Mouse (Mus musculus) mammary gland, adult 2 months (tissue): Measurements from ENCODE around the gene Znrd1as. TPM values are rescaled to one million over a fixed set of nuclear protein-coding genes. Genes with fewer than 3 reads are reported as not detected.

ENCODE experiments used
- polyA plus RNA-seq: library from polyadenylated mRNA; depleted of rRNA; stranded (reverse); fragments of >200 nt; gene quantifications from 2 replicates; pipeline ENCODE4 v1.2.3, GENCODE M21; 2012; ENCODE audit warnings: low replicate concordance; rRNA removed

The Znrd1as gene
- 0.75 and 3.1 TPM in 2 replicates for polyA plus RNA-seq

DNA sequence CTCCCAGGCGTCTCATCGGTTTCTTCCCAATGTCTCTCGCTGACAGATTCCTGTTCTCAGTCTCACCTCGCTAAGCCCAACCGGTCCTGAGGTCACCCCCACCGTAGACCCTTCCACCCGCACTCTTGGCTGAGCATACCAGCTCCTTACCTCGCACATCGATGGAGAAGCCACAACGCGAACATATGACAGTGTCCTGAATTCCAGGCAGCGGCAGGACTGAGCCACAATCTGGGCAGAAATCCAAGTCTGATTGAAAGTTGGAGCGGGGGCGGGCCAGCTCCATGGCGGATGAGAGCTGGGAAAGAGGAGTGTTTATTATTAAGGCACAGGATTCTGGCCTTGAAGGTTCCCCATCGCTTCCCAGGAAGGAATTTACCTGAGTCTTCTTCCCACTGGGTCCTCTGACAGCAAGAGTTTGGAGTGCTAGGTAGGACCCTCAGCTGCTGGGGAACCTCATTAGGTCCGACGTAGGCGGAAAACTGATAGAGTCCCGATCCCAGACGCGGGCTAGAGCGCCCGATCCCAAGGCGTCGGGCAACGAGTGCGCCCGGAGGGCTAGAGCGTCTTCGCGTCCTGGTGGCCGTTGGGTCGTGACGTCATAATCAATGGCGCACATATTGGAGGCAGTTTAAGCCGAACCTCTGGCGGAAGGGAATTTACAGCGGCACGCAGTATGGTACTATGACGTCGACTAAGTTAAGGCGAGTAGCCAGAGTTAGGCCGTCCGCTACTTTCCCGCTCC is at the start of gene Znrd1as, which contains the start of gene Znrd1:
Gene Znrd1as, plus strand, starts transcription at position 594 of the 745 bp plus-strand sequence.
Gene Znrd1, minus strand, starts transcription at position 561 of the 745 bp plus-strand sequence.

GRCm38 (mm10) chr17:36942791-36943471 is 15.5 kb upstream of the Znrd1as start, which contains the start of gene Rnf39:
Gene Rnf39 (plus strand): TSS chr17:36942918.

GRCm38 (mm10) chr17:36950981-36951947 is 7.1 kb upstream of the Znrd1as start, which contains the start of gene Ppp1r11:
Gene Ppp1r11 (minus strand): TSS chr17:36951741.

GRCm38 (mm10) chr17:36981221-36981813 is 22.9 kb downstream of the Znrd1as start, which contains the start of gene 2410137M14Rik:
Gene 2410137M14Rik (minus strand): TSS chr17:36981237.

GRCm38 (mm10) chr17:36989437-36989836 is 31.0 kb downstream of the Znrd1as start, which contains the start of gene H2-M5:
Gene H2-M5 (minus strand): TSS chr17:36989537.

GRCm38 (mm10) chr17:37000863-37001262 is 42.5 kb downstream of the Znrd1as start, which contains the start of gene Zfp57:
Gene Zfp57 (plus strand): TSS chr17:37001163.

Other genes starting within 250 kb of the Znrd1as start
- not detected in 2 replicates for gene H2-M10.5, start 185.7 kb upstream of the Znrd1as start, polyA plus RNA-seq
- gene H2-M10.6, start 146.4 kb upstream of the Znrd1as start, polyA plus RNA-seq: not detected in 2 replicates
- 40.7 and 59.8 TPM in 2 replicates for gene Trim26, start 121.5 kb upstream of the Znrd1as start, polyA plus RNA-seq
- gene Trim15, start 91.4 kb upstream of the Znrd1as start, polyA plus RNA-seq: not detected in 2 replicates
- not detected in 2 replicates for gene Trim10, start 89.0 kb upstream of the Znrd1as start, polyA plus RNA-seq
- gene Trim40, start 68.5 kb upstream of the Znrd1as start, polyA plus RNA-seq: 0.07 TPM in 1 of 2 replicates, not detected in the other
- not detected in 2 replicates for gene Trim31, start 60.5 kb upstream of the Znrd1as start, polyA plus RNA-seq
- 5.6 and 7.9 TPM in 2 replicates for gene Rnf39, start 15.7 kb upstream of the Znrd1as start, polyA plus RNA-seq
- 36.0 and 37.2 TPM in 2 replicates for gene Ppp1r11, start 6.9 kb upstream of the Znrd1as start, polyA plus RNA-seq
- gene Znrd1, start within 50 bp of the Znrd1as start, polyA plus RNA-seq: 19.6 and 23.2 TPM in 2 replicates
- gene 2410137M14Rik, start 22.6 kb downstream of the Znrd1as start, polyA plus RNA-seq: not detected in 2 replicates
- gene H2-M5, start 30.9 kb downstream of the Znrd1as start, polyA plus RNA-seq: 0.14 and 0.27 TPM in 2 replicates
- gene Zfp57, start 42.6 kb downstream of the Znrd1as start, polyA plus RNA-seq: 1.8 and 3.7 TPM in 2 replicates
- gene Mog, start 64.8 kb downstream of the Znrd1as start, polyA plus RNA-seq: 0.06 TPM in 1 of 2 replicates, not detected in the other
- gene Gabbr1, start 87.4 kb downstream of the Znrd1as start, polyA plus RNA-seq: 29.6 and 40.7 TPM in 2 replicates
- not detected in 2 replicates for gene Olfr90, start 129.9 kb downstream of the Znrd1as start, polyA plus RNA-seq
- gene Olfr91, start 139.7 kb downstream of the Znrd1as start, polyA plus RNA-seq: not detected in 2 replicates
- not detected in 2 replicates for gene Olfr92, start 161.5 kb downstream of the Znrd1as start, polyA plus RNA-seq
- not detected in 2 replicates for gene Olfr93, start 202.9 kb downstream of the Znrd1as start, polyA plus RNA-seq
- gene Ubd, start 235.3 kb downstream of the Znrd1as start, polyA plus RNA-seq: 4.3 and 5.8 TPM in 2 replicates
- not detected in 2 replicates for gene Olfr94, start 242.4 kb downstream of the Znrd1as start, polyA plus RNA-seq